Mouse (Mus musculus) frontal cortex, postnatal 14 days (tissue): ENCODE data around the gene Sp4.

ENCODE experiments used
- DNase-seq, 2 experiments: peaks; one replicate each; pipeline ENCODE4 v3.0.0; 2022; ENCODE audit warnings: low spot score in 2 of 2

Gene Sp4

GRCm38 (mm10) chr12:118276385-118276784 lies 24.9 kb downstream of the Sp4 start:
- DNase-seq, result no peak

- no peak for DNase-seq
Observed at GRCm38 (mm10) chr12:118264905-118265304, 36.3 kb downstream of the Sp4 start.

GRCm38 (mm10) chr12:118263878-118264277 lies 37.4 kb downstream of the Sp4 start:
- no peak for DNase-seq

- no peak for DNase-seq
Observed at GRCm38 (mm10) chr12:118255292-118255782, 45.9 kb downstream of the Sp4 start.

GRCm38 (mm10) chr12:118221182-118221581 lies 80.1 kb downstream of the Sp4 start:
- DNase-seq, result no peak

- DNase-seq, result no peak
Observed at GRCm38 (mm10) chr12:118220062-118220461, 81.2 kb downstream of the Sp4 start.

- DNase-seq, result no peak
Observed at GRCm38 (mm10) chr12:118212163-118212562, 89.1 kb downstream of the Sp4 start.

GRCm38 (mm10) chr12:118198386-118199093 lies 102.7 kb downstream of the Sp4 start, which contains the start of gene Dnah11:
TSS of gene Dnah11 (minus strand) at chr12:118199043.
- peak; percentile 5 to 26 for DNase-seq

- no peak for DNase-seq
Observed at GRCm38 (mm10) chr12:118196583-118196982, 104.7 kb downstream of the Sp4 start.

GRCm38 (mm10) chr12:118189535-118189934 lies 111.7 kb downstream of the Sp4 start:
- no peak for DNase-seq

GRCm38 (mm10) chr12:118187663-118188062 lies 113.6 kb downstream of the Sp4 start:
- no peak for DNase-seq

- DNase-seq, result no peak
Observed at GRCm38 (mm10) chr12:118186881-118187489, 114.3 kb downstream of the Sp4 start.

- DNase-seq, result no peak
Observed at GRCm38 (mm10) chr12:118186120-118186880, 114.9 kb downstream of the Sp4 start.
